Mouse (Mus musculus): ENCODE data around the gene Rnf187. TPM values are rescaled to one million over a fixed set of nuclear protein-coding genes. Genes with fewer than 3 reads are reported as not detected.

The Rnf187 gene
- total RNA-seq, 2 experiments from 2014 or later, result 154 to 156 TPM

- DNase-seq, result no peak
Observed at GRCm38 (mm10) chr11:58901080-58901479, 37.6 kb downstream of the Rnf187 start.

GRCm38 (mm10) chr11:58897485-58897884 lies 41.2 kb downstream of the Rnf187 start:
- no peak for DNase-seq

GRCm38 (mm10) chr11:58894456-58894855 lies 44.3 kb downstream of the Rnf187 start:
- DNase-seq, result no peak

- no peak for DNase-seq
Observed at GRCm38 (mm10) chr11:58890511-58890910, 48.2 kb downstream of the Rnf187 start.

GRCm38 (mm10) chr11:58883756-58884155 lies 55.0 kb downstream of the Rnf187 start:
- DNase-seq, result no peak

Small RNAs within 50 kb of the gene (microRNA-seq; reads per million reads assigned to microRNA genes)
- gene Gm44313, result not detected

Other genes with a start within 250 kb of the Rnf187 start
- gene Olfr319, start 239.8 kb downstream of the Rnf187 start, total RNA-seq (2021), result not detected
- gene Olfr318, start 214.9 kb downstream of the Rnf187 start, total RNA-seq (2021), result not detected
- not detected for gene Olfr317, start 199.7 kb downstream of the Rnf187 start, total RNA-seq (2021)
- not detected for gene Olfr316, start 186.2 kb downstream of the Rnf187 start, total RNA-seq (2021)
- gene Olfr315, start 165.7 kb downstream of the Rnf187 start, total RNA-seq (2021), result not detected
- gene Olfr314, start 156.0 kb downstream of the Rnf187 start, total RNA-seq (2021), result not detected
- 1 to 10 TPM; 2.5 to 3.3 TPM for gene Fam183b, start 137.0 kb downstream of the Rnf187 start, total RNA-seq (2021)
- not detected for gene Olfr313, start 123.9 kb downstream of the Rnf187 start, total RNA-seq (2021)
- gene Olfr312, start 109.7 kb downstream of the Rnf187 start, total RNA-seq (2021), result not detected
- gene Olfr311, start 99.7 kb downstream of the Rnf187 start, total RNA-seq (2021), result not detected
- gene Gm12258, start 91.8 kb downstream of the Rnf187 start, total RNA-seq (2021), result 1 to 10 TPM; 3.5 to 7.5 TPM
- 1 to 10 TPM; 5.5 to 8.2 TPM for gene 2810021J22Rik, start 71.7 kb downstream of the Rnf187 start, total RNA-seq (2021)
- 1 to 10 TPM; 4.7 to 6.7 TPM for gene Zfp39, start 34.7 kb downstream of the Rnf187 start, total RNA-seq (2021)
- gene Btnl10, start 21.0 kb downstream of the Rnf187 start, total RNA-seq (2021), result 1 to 10 TPM; 1.2 to 2.1 TPM
- gene Hist3h2ba, start 10.0 kb upstream of the Rnf187 start, total RNA-seq (2021), result 10 to 100 TPM; 23.0 to 32.1 TPM
- gene Hist3h2a, start 15.8 kb upstream of the Rnf187 start, total RNA-seq (2021), result 10 to 100 TPM; 30.8 to 37.5 TPM
- gene Trim17, start 15.8 kb upstream of the Rnf187 start, total RNA-seq (2021), result under 1 TPM; 0.09 TPM
- gene Trim11, start 39.2 kb upstream of the Rnf187 start, total RNA-seq (2021), result 10 to 100 TPM; 19.7 to 24.3 TPM
- 10 to 100 TPM; 20.0 to 75.3 TPM for gene Obscn, start 197.5 kb upstream of the Rnf187 start, total RNA-seq (2021)
- gene Iba57, start 224.8 kb upstream of the Rnf187 start, total RNA-seq (2021), result 10 to 100 TPM; 19.6 to 19.8 TPM
- gene Gjc2, start 244.3 kb upstream of the Rnf187 start, total RNA-seq (2021), result under 1 TPM; 0.48 to 0.88 TPM